Mouse (Mus musculus) mouse embryonic stem cell (cell line): Measurements from ENCODE around the gene Cd83.

Experiments used
- in situ Hi-C, 2 experiments: fragments of 300-500 bp; cut with MboI; formaldehyde crosslinking; loops; 1 replicate in 1 of 2; 3 replicates in 1 of 2; pipeline ENCODE4 v1.14.3; 2019 to 2020; ENCODE audit warnings: low sequenced_read_pairs in 2 of 2, low pct_unique_long_range_greater_than_20kb in 1 of 2, mixed read lengths in 1 of 2; ENCODE audit not compliant: unreplicated experiment in 1 of 2

The Cd83 gene

GRCm38 (mm10) chr13:43800136-43800535 lies 15.6 kb downstream of the Cd83 start:
- in situ Hi-C loops: no loop called here

- in situ Hi-C loops: no loop called here
Measured at GRCm38 (mm10) chr13:43801961-43802360, 17.4 kb downstream of the Cd83 start.

DNA sequence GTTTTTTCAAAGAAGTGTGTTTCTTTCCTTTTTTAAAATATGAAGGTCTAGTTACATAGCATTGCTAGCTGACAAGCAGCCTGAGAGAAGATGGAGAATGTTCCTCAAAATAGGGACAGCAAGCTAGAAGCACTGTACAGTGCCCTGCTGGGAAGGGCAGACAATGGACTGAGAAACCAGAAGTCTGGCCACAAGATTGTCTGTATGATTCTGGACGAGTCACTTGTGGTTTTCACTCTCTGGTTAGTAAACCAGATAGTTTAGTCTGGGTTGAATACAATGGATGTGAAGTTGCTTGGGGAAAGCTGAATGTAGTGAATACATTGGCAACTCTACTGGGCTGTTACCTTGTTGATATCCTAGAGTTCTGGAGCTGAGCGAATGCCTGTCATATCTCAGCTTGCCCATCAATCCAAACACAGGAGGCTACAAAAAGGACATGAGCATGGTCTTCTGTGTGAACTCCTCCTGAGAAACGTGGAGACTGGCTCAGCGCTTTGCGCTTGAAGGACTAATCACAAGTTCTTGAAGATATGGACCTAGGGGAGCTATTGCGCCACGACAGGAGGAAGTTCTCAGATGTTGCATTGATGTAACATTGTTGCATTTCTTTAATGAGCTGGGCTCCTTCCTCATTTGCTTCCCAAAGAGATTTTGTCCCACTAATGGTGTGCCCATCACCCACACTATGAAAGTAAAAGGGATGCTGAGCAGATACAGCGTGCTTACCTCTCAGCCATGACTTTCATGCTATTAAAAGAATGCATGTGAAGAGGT lies 18.0 kb downstream of the Cd83 start:
- in situ Hi-C loops: no loop called here

DNA sequence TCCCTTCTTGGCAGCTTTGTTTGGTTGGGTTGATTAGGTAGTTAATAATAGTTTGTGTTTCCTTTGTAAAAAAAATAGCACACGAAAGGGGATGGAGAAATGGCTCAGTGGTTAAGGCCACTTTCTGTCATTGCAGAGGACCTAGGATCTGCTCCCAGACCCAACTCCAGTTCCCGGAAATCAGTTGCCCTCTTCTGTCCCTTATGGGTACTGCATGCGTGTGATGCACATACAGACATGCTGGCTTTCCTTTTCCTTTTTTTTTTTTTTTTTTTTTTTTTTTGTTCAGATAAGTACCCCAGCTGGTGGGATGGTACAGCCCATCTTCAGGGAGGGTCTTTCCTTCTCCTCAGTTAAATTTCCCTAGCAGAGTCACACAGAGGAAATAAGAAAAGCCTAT lies 20.1 kb downstream of the Cd83 start:
- in situ Hi-C loops: no loop called here

DNA sequence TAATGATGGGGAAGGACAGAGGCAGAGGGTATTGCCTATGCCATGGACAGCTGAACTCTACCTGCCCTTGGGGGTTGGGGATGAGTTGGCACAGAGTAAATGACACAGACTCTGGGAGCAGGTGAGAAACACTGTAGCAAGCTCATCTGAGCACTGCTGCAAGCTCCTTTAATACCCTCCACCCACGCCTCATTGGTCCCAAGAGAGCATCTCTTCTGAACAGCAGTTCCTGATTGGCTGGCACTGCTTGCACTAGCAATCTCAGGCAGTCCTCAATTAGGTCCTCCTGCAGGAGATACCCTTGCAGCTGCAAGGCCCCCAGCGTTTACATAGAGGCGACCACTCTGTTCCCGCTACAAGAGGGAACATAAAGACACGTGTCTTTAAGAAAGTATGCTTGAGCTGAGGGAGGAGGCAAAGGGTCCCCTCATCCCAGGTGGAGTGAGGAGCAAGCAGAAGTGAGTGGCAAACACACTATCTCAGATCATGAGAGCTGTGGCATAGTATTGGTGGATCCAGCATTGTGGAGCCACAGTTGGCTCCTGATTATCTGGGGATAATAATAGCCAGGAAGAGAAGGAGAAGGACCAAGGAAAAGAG lies 20.7 kb downstream of the Cd83 start:
- in situ Hi-C loops: no loop called here

GRCm38 (mm10) chr13:43806371-43807271 lies 22.0 kb downstream of the Cd83 start:
- in situ Hi-C loops: no loop called here

DNA sequence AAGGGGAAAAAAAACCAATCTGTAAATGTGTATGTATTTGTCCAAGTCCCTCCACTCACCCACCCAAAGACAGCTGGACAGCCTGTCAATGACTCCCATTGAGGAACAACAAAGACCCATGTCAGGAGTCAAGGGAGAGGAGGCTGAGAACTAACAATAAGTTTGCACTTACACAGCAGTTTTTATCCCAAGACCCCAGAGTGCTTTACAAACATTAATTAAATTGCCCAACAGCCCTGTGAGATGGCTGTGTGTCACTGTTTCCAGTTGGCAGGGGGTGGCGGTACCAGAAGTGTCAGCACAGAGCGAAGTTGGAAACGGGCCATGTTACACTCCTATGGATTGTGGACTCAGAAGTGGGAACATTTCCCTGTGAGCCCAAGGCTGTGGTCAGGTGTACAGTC lies 22.7 kb downstream of the Cd83 start:
- in situ Hi-C loops: no loop called here

DNA sequence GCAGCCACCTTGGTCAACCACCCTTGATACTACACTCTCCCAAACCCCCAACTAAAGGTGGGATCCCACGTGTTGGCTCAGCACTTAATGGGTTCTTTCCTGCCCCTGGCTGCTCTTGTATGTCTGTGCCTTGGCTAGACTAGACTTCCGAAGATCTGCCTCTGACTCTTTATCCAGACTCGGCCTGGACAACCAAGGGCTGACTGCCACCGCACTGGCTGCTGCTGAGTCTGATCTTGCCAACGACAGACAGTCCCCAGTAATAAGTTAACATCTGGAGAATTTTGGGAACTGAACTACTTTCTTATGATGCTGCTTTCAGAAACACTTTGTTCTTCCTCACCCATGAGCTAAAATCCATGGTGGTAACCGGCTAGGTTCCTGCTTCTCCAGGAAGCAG lies 26.0 kb downstream of the Cd83 start:
- in situ Hi-C loops: no loop called here

GRCm38 (mm10) chr13:43811835-43812234 lies 27.3 kb downstream of the Cd83 start:
- in situ Hi-C loops: no loop called here

DNA sequence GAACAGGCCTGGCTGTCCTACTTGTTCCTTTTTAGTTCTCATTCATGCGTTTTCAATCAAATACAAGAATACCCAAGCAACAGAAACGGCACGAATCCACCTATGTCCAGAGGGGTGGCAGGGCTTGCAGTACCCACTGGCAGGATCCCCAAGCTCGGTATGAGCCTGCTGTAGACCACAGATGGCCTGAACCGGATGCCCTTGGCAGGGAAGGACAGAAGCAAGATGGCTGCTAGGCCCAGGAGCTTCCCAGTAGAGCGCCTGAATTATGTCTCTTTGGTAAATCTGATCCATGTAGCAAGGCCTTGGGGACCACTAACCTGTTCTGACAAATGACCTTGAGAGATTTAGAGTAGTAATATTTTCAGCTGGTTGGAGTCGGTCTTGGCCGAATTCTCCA lies 28.9 kb downstream of the Cd83 start:
- in situ Hi-C loops: no loop called here

DNA sequence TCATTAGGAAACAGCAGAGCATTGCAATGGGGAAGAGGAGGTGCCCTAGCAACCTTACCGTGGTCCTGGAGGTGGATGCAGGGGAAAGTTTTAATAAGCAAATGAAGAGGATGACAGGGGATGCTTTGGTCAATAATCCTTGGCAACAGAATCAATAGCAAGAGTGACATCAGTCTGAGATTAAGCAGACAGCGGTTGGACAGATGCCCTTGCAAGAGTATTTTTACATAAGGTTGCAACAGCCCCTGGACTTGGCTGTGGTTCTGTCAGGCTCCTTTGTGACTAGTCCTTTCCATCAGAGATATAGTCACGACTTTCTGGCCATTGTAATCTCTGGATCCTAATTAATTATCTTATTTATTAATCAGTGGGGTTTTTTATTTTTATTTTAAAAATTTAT lies 32.9 kb downstream of the Cd83 start:
- in situ Hi-C loops: no loop called here

- in situ Hi-C loops: no loop called here
Measured at GRCm38 (mm10) chr13:43818307-43819019, 33.9 kb downstream of the Cd83 start.

GRCm38 (mm10) chr13:43819020-43819310 lies 34.4 kb downstream of the Cd83 start:
- in situ Hi-C loops: no loop called here

DNA sequence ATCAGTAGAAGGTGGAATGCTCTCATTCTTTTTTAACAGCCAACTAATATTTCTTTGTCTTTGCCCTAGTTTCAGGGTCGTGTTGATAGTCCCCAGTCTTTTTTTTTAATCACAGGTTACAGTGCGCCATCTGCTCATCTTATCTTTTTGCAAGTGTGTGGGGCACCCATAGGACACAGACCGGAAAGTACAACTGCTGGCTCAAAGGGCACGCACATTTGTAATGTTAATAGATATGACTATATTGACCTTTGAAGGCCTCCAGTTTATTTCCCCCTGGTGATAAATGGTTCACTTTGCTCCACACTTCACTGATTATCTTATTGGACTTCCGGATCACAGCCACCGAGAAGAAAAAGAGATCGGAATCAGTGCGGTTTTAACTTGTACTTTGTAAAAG lies 35.5 kb downstream of the Cd83 start:
- in situ Hi-C loops: no loop called here

DNA sequence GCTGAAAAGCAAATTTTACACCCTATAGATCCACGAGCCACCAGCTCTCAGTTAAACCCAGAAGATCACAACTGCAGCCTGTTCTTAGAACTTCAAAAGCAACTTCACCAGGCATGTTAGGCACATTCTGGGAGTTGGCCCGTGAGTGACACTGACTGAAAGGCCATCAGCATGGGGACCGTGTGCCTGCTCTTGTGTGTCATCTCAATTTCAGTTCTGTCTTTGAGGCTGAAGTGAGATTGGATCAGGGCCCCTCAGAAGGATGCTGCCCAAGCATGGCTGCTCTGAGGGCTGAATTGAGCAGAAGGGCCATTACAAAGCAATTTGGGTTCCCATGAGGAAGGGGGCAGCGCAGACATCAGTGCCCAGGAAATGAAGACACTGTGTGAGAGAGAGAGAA lies 37.7 kb downstream of the Cd83 start:
- in situ Hi-C loops: no loop called here

- in situ Hi-C loops: no loop called here
Measured at GRCm38 (mm10) chr13:43828648-43829047, 44.1 kb downstream of the Cd83 start.

GRCm38 (mm10) chr13:43830892-43831673 lies 46.5 kb downstream of the Cd83 start:
- in situ Hi-C loops: no loop called here

DNA sequence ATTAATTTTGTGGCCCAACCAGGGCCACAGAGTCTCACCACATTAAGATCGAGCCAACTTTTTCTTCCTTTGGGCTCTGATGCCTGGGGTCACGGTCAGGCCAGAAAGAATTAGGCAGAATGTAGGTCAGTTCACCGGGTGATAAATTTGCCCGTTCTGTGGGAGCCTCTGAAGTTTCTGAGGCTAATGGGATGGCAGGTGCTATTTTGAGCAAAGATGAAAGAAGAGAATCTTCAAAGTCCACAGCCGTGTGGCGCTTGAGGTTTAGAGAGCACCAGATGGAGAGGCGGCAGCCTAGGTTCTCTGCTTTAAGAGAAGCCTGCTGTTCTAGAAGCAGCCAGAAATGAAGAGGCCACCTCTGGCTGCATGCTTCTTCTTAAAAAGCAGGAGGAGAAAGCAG lies 48.2 kb downstream of the Cd83 start:
- in situ Hi-C loops: no loop called here
